Mouse (Mus musculus): ENCODE results near the gene Aqp3. TPM values are rescaled to one million over a fixed set of nuclear protein-coding genes. Genes with fewer than 3 reads are reported as not detected.

The Aqp3 gene
- total and polyA plus RNA-seq, 3 experiments = 0.12 to 0.42 TPM; not detected in 1

DNA sequence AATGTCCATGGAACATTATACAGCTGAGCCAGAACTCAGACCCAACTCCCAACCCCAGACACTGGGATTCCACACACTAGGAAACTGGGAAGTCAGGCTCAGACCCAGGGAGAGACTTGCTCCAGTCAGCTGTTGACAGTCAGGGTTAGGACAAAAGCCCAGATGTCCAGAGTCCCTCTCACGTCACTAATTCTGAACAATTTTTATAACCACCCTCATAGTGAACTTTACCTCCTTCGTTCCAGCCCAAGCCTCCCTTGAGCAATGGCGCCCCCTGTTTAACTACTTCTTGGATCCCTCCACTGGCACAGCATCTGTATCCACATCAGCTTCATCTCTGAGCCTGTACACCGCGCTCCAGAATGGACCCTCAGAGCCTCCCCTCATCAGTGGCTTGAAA, 54.0 kb downstream of the Aqp3 start:
- H3K9ac ChIP-seq (ENCODE audit: control insufficient read depth, low read depth, low read length, poor library complexity, severe bottlenecking) = no peak overlapping the region
- TF ChIP-seq CTCF (IDR thresholded peaks at IDR 0.05 in 2 of 3, conservative IDR thresholded peaks at IDR 0.05 in 1 of 3; ENCODE audit: control insufficient read depth in 1 of 3, insufficient read depth in 1 of 3, low read depth in 2 of 3, low read length in 3 of 3, poor library complexity in 1 of 3, severe bottlenecking in 1 of 3) (peak in 2 of 3 experiments; percentile 35 to 40; a peak in 4 of 6 replicates), RAD21 (IDR thresholded peaks at IDR 0.05; ENCODE audit: low read depth, low read length) (peak; percentile 28), RCOR1 (IDR thresholded peaks at IDR 0.05; ENCODE audit: low read depth, low read length) (no peak)
- no peaks in the 10 kb centered on the region; a peak in 1 of 4 replicates for H3K27me3 ChIP-seq (ENCODE audit: control insufficient read depth in 1 of 2, insufficient read depth in 2 of 2, low read length in 2 of 2)

DNA sequence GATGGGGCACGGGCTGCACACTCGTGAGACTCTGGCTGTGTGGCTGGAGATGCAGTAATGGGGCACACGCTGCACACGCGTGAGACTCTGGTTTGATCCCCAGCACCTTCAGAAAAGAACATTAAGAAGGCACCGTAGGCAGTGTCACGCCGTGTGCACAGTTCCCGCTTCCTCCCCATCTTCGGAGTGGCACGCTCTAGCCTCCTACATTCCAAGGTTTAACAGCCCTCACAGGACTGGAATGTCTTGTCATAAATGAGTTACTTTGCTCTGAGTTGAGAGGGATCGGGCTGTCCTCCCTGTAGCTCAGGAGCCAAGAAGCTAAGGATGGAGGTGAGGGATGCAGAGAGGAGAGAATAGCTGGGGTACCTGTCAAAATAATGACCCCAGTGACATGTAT, 55.1 kb downstream of the Aqp3 start:
- Histone ChIP-seq H3K9me3 (replicated peaks; ENCODE audit: insufficient read depth, low read length) (no peaks in the 10 kb centered on the region), H3K9ac (ENCODE audit: control insufficient read depth, low read depth, low read length, poor library complexity, severe bottlenecking) (no peak overlapping the region), H3K4me3 (ENCODE audit: control insufficient read depth in 1 of 2, insufficient read depth in 1 of 2, low read depth in 2 of 2, low read length in 2 of 2) (no peak overlapping the region), H3K27me3 (ENCODE audit: control insufficient read depth in 1 of 2, insufficient read depth in 2 of 2, low read length in 2 of 2) (no peaks in the 10 kb centered on the region; a peak in 1 of 4 replicates), H3K79me2 (ENCODE audit: control insufficient read depth, insufficient read depth, low read length, poor library complexity) (no peaks in the 10 kb centered on the region), H3K27ac (ENCODE audit: control insufficient read depth, low read depth, low read length) (no peak overlapping the region), H3K36me3 (ENCODE audit: control insufficient read depth in 1 of 2, insufficient read depth in 2 of 2, low read length in 2 of 2) (no peaks in the 10 kb centered on the region), H3K4me1 (ENCODE audit: control insufficient read depth in 1 of 2, insufficient read depth in 2 of 2, low read length in 2 of 2) (peaks cover 2 to 5% of the 10 kb centered on the region in 2 experiments; a peak in 1 of 4 replicates)
- TF ChIP-seq ZKSCAN1 (IDR thresholded peaks at IDR 0.05; ENCODE audit: low read depth, low read length) (no peak), HCFC1 (IDR thresholded peaks at IDR 0.05; ENCODE audit: low read depth, low read length) (no peak), TAL1 (IDR thresholded peaks at IDR 0.05; ENCODE audit: low read length) (no peak), POLR2AphosphoS5 (IDR thresholded peaks at IDR 0.05; ENCODE audit: borderline replicate concordance, low read depth, low read length) (no peak), MYB (IDR thresholded peaks at IDR 0.05; ENCODE audit: low read depth, low read length) (no peak), MAX (IDR thresholded peaks at IDR 0.05; ENCODE audit: low read length) (no peak)
- no peak for DNase-seq (ENCODE audit: low read depth, low spot score)

More for the DNA sequence above, 54.0 kb downstream of the Aqp3 start:
- Histone ChIP-seq H3K4me1 (ENCODE audit: control insufficient read depth in 1 of 2, insufficient read depth in 2 of 2, low read length in 2 of 2) (no peaks in the 10 kb centered on the region), H3K4me3 (ENCODE audit: control insufficient read depth in 1 of 2, insufficient read depth in 1 of 2, low read depth in 2 of 2, low read length in 2 of 2) (no peak overlapping the region), H3K36me3 (ENCODE audit: control insufficient read depth in 1 of 2, insufficient read depth in 2 of 2, low read length in 2 of 2) (no peaks in the 10 kb centered on the region), H3K9me3 (replicated peaks; ENCODE audit: insufficient read depth, low read length) (no peaks in the 10 kb centered on the region), H3K79me2 (ENCODE audit: control insufficient read depth, insufficient read depth, low read length, poor library complexity) (no peaks in the 10 kb centered on the region), H3K27ac (ENCODE audit: control insufficient read depth, low read depth, low read length) (no peak overlapping the region)
- no peak for DNase-seq (ENCODE audit: low read depth, low spot score)

Other genes starting within 250 kb of the Aqp3 start
- 10.8 TPM in 2 replicates for gene B4galt1, start 244.2 kb downstream of the Aqp3 start, total RNA-seq (2012; rRNA removed)
- gene B4galt1, start 244.2 kb downstream of the Aqp3 start, polyA plus RNA-seq (2012; ENCODE audit: insufficient read depth in 1 of 2, insufficient read length in 2 of 2, low read depth in 1 of 2, low replicate concordance in 2 of 2, missing spikeins in 1 of 2) = 10 to 100 TPM in 1 of 2 experiments, not detected in 1; 22.5 TPM
- gene Spink4, start 178.1 kb downstream of the Aqp3 start, total RNA-seq (2012; rRNA removed) = 1.4 TPM in 1 of 2 replicates, not detected in the other
- gene Spink4, start 178.1 kb downstream of the Aqp3 start, polyA plus RNA-seq (2012; ENCODE audit: insufficient read depth in 1 of 2, insufficient read length in 2 of 2, low read depth in 1 of 2, low replicate concordance in 2 of 2, missing spikeins in 1 of 2) = under 1 TPM in 1 of 2 experiments, not detected in 1; 0.19 TPM
- gene Bag1, start 149.9 kb downstream of the Aqp3 start, total RNA-seq (2012; rRNA removed) = 175 and 194 TPM in 2 replicates
- gene Bag1, start 149.9 kb downstream of the Aqp3 start, polyA plus RNA-seq (2012; ENCODE audit: insufficient read depth in 1 of 2, insufficient read length in 2 of 2, low read depth in 1 of 2, low replicate concordance in 2 of 2, missing spikeins in 1 of 2) = 100 to 1,000 TPM in 1 of 2 experiments, not detected in 1; 235 TPM
- gene Chmp5, start 149.8 kb downstream of the Aqp3 start, total RNA-seq (2012; rRNA removed) = 38.5 and 39.1 TPM in 2 replicates
- gene Chmp5, start 149.8 kb downstream of the Aqp3 start, polyA plus RNA-seq (2012; ENCODE audit: insufficient read depth in 1 of 2, insufficient read length in 2 of 2, low read depth in 1 of 2, low replicate concordance in 2 of 2, missing spikeins in 1 of 2) = 10 to 100 TPM in 1 of 2 experiments, not detected in 1; 34.7 TPM
- 54.9 and 56.6 TPM in 2 replicates for gene Nfx1, start 127.3 kb downstream of the Aqp3 start, total RNA-seq (2012; rRNA removed)
- 10 to 100 TPM in 1 of 2 experiments, not detected in 1; 72.6 TPM for gene Nfx1, start 127.3 kb downstream of the Aqp3 start, polyA plus RNA-seq (2012; ENCODE audit: insufficient read depth in 1 of 2, insufficient read length in 2 of 2, low read depth in 1 of 2, low replicate concordance in 2 of 2, missing spikeins in 1 of 2)
- not detected in 2 replicates for gene Aqp7, start 50.0 kb downstream of the Aqp3 start, total RNA-seq (2012; rRNA removed)
- gene Aqp7, start 50.0 kb downstream of the Aqp3 start, polyA plus RNA-seq (2012; ENCODE audit: insufficient read depth in 1 of 2, insufficient read length in 2 of 2, low read depth in 1 of 2, low replicate concordance in 2 of 2, missing spikeins in 1 of 2) = under 1 TPM in 1 of 2 experiments, not detected in 1; 0.06 TPM
- 28.1 and 36.6 TPM in 2 replicates for gene Nol6, start 26.3 kb upstream of the Aqp3 start, total RNA-seq (2012; rRNA removed)
- gene Nol6, start 26.3 kb upstream of the Aqp3 start, polyA plus RNA-seq (2012; ENCODE audit: insufficient read depth in 1 of 2, insufficient read length in 2 of 2, low read depth in 1 of 2, low replicate concordance in 2 of 2, missing spikeins in 1 of 2) = 10 to 100 TPM in 1 of 2 experiments, not detected in 1; 71.2 TPM
- 24.5 and 28.2 TPM in 2 replicates for gene Ube2r2, start 37.6 kb upstream of the Aqp3 start, total RNA-seq (2012; rRNA removed)
- 10 to 100 TPM; 70.1 to 94.1 TPM for gene Ube2r2, start 37.6 kb upstream of the Aqp3 start, polyA plus RNA-seq (2012; ENCODE audit: insufficient read depth in 1 of 2, insufficient read length in 2 of 2, low read depth in 1 of 2, low replicate concordance in 2 of 2, missing spikeins in 1 of 2)
- 22.5 and 22.7 TPM in 2 replicates for gene Ubap2, start 177.0 kb upstream of the Aqp3 start, total RNA-seq (2012; rRNA removed)
- gene Ubap2, start 177.0 kb upstream of the Aqp3 start, polyA plus RNA-seq (2012; ENCODE audit: insufficient read depth in 1 of 2, insufficient read length in 2 of 2, low read depth in 1 of 2, low replicate concordance in 2 of 2, missing spikeins in 1 of 2) = 100 to 1,000 TPM; 127 to 170 TPM
- gene Dcaf12, start 216.7 kb upstream of the Aqp3 start, total RNA-seq (2012; rRNA removed) = 24.3 and 25.9 TPM in 2 replicates
- gene Dcaf12, start 216.7 kb upstream of the Aqp3 start, polyA plus RNA-seq (2012; ENCODE audit: insufficient read depth in 1 of 2, insufficient read length in 2 of 2, low read depth in 1 of 2, low replicate concordance in 2 of 2, missing spikeins in 1 of 2) = 10 to 100 TPM in 1 of 2 experiments, not detected in 1; 49.2 TPM

All from MEL (cell line).